In the genomic region with DNA sequence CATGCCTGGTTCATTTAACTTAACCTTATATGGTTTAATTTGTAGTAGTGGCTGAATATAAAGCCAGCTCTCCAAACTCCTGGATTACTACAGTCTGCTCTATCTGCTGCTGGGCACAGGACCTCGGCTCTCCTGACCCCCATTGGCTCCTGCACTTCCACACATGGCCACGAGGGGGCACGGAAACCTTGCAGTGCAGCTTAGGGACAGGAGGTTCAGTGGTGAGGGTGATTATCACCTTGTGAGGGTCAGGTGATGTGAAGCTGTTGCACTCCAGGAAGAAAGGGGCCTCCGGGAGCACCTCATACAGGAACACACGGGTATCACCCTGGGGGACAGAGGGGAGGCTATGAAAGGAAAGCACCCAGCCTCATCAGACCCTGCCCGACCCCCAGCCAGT, we compare ENCODE assay signal across 8 mouse cellular contexts. TPM values are rescaled to one million over a fixed set of nuclear protein-coding genes. Genes with fewer than 3 reads are reported as not detected.
DNase-seq lines count a peak whose midpoint lies in the region; ATAC-seq lines count a peak whose summit lies in the region.

No protein-coding gene starts in this region.

- no peak overlapping the region for H3K4me3 ChIP-seq in embryonic facial prominence, embryonic 10.5 days
- no peak overlapping the region for H3K4me3 ChIP-seq in heart, embryonic 16.5 days (ENCODE audit: low read length)

- H3K9ac ChIP-seq in heart, embryonic 16.5 days (ENCODE audit: low read length), result peak overlapping the region; percentile 23; the same call in 1 of the 2 replicates

- 22% methylated on average over 6 of the region's 6 CpGs for WGBS in embryonic facial prominence, embryonic 10.5 days
- 19% methylated on average over 6 of the region's 6 CpGs for WGBS in heart, embryonic 16.5 days

- peaks cover 33% of the 10 kb centered on the region for H3K36me3 ChIP-seq in embryonic facial prominence, embryonic 10.5 days (replicated peaks)
- H3K36me3 ChIP-seq in heart, embryonic 16.5 days (ENCODE audit: control insufficient read depth, insufficient read depth), result no peaks in the 10 kb centered on the region

- peaks cover 15% of the 10 kb centered on the region; the same call in 1 of the 2 replicates for H3K4me1 ChIP-seq in embryonic facial prominence, embryonic 10.5 days
- peaks cover 12% of the 10 kb centered on the region for H3K4me1 ChIP-seq in heart, embryonic 16.5 days (ENCODE audit: control insufficient read depth, insufficient read depth, low read length)

- peak overlapping the region; percentile 52; the same call in 1 of the 2 replicates for H3K27ac ChIP-seq in embryonic facial prominence, embryonic 10.5 days (replicated peaks)
- no peak overlapping the region for H3K27ac ChIP-seq in heart, embryonic 16.5 days (ENCODE audit: low read length)

- ATAC-seq in heart, embryonic 16.5 days (replicated peaks; ENCODE audit: extremely low read depth, insufficient read depth, low FRiP score), result 0 out of 2 replicates have a peak, but pooled peaks have one; percentile 39

- no peaks in the 10 kb centered on the region for H3K27me3 ChIP-seq in embryonic facial prominence, embryonic 10.5 days (replicated peaks; ENCODE audit: low read depth, poor library complexity, severe bottlenecking)
- no peaks in the 10 kb centered on the region for H3K27me3 ChIP-seq in heart, embryonic 16.5 days (ENCODE audit: control insufficient read depth, insufficient read depth, low read length)

- peak; percentile 74 for DNase-seq in CD4-positive helper T cell, adult 2 months (ENCODE audit: low read depth, low spot score)
- peak; percentile 92 for DNase-seq in adrenal gland, postnatal 10 days
- DNase-seq in embryonic facial prominence, embryonic 10.5 days (ENCODE audit: low spot score), result peak; percentile 89
- peak; percentile 87 for DNase-seq in kidney, postnatal 14 days
- DNase-seq in lung, adult 18-20 months, result peak; percentile 77 to 83
- DNase-seq in ovary, postnatal 14 days (ENCODE audit: low spot score), result peak; percentile 84
- DNase-seq in thymus, postnatal 25 days, result peak; percentile 86

- no peaks in the 10 kb centered on the region for H3K9me3 ChIP-seq in embryonic facial prominence, embryonic 10.5 days
- no peaks in the 10 kb centered on the region for H3K9me3 ChIP-seq in heart, embryonic 16.5 days (replicated peaks; ENCODE audit: control insufficient read depth, low read length)

- no peak overlapping the region for H3K4me2 ChIP-seq in heart, embryonic 16.5 days (ENCODE audit: low read depth, low read length)

RNA-seq across cellular contexts. Expression of a gene that starts 5.2 kb away (rescaled TPM):
- total RNA-seq in adrenal gland, postnatal 10 days (2021), result 100 to 1,000 TPM; 115 to 116 TPM
- 92.6 and 97.5 TPM in 2 replicates for polyA plus RNA-seq in embryonic facial prominence, embryonic 10.5 days (2016; fragmentation: Nextera tagmentation; extraction: Ambion mirVana)
- 91.2 and 122 TPM in 2 replicates for polyA plus RNA-seq in heart, embryonic 16.5 days (2015; fragmentation: Nextera tagmentation; extraction: Ambion mirVana)

RNA-seq across cellular contexts. Expression of a gene that starts 9.8 kb away (rescaled TPM):
- 10 to 100 TPM; 10.0 to 14.7 TPM for total RNA-seq in adrenal gland, postnatal 10 days (2021)
- polyA plus RNA-seq in embryonic facial prominence, embryonic 10.5 days (2016; fragmentation: Nextera tagmentation; extraction: Ambion mirVana), result 14.4 and 16.2 TPM in 2 replicates
- 15.7 and 17.2 TPM in 2 replicates for polyA plus RNA-seq in heart, embryonic 16.5 days (2015; fragmentation: Nextera tagmentation; extraction: Ambion mirVana)

RNA-seq across cellular contexts. Expression of a gene that starts 9.8 kb away (rescaled TPM):
- 100 to 1,000 TPM; 161 to 167 TPM for total RNA-seq in adrenal gland, postnatal 10 days (2021)
- 66.6 and 66.7 TPM in 2 replicates for polyA plus RNA-seq in embryonic facial prominence, embryonic 10.5 days (2016; fragmentation: Nextera tagmentation; extraction: Ambion mirVana)
- polyA plus RNA-seq in heart, embryonic 16.5 days (2015; fragmentation: Nextera tagmentation; extraction: Ambion mirVana), result 87.5 and 88.7 TPM in 2 replicates

RNA-seq across cellular contexts. Expression of a gene that starts 35.4 kb away (rescaled TPM):
- total RNA-seq in adrenal gland, postnatal 10 days (2021), result 10 to 100 TPM; 22.9 to 34.3 TPM
- polyA plus RNA-seq in embryonic facial prominence, embryonic 10.5 days (2016; fragmentation: Nextera tagmentation; extraction: Ambion mirVana), result 22.2 and 22.3 TPM in 2 replicates
- polyA plus RNA-seq in heart, embryonic 16.5 days (2015; fragmentation: Nextera tagmentation; extraction: Ambion mirVana), result 12.3 and 14.2 TPM in 2 replicates

RNA-seq across cellular contexts. Expression of a gene that starts 49.6 kb away (rescaled TPM):
- total RNA-seq in adrenal gland, postnatal 10 days (2021), result 10 to 100 TPM; 27.9 to 38.7 TPM
- 23.3 and 23.9 TPM in 2 replicates for polyA plus RNA-seq in embryonic facial prominence, embryonic 10.5 days (2016; fragmentation: Nextera tagmentation; extraction: Ambion mirVana)
- 13.7 TPM in 2 replicates for polyA plus RNA-seq in heart, embryonic 16.5 days (2015; fragmentation: Nextera tagmentation; extraction: Ambion mirVana)
